Mouse (Mus musculus): ENCODE data around the gene Vsig2. TPM values are rescaled to one million over a fixed set of nuclear protein-coding genes. Genes with fewer than 3 reads are reported as not detected.

Vsig2 gene
- polyA plus RNA-seq, 1 experiment from 2014 or later = 1.1 TPM

DNA sequence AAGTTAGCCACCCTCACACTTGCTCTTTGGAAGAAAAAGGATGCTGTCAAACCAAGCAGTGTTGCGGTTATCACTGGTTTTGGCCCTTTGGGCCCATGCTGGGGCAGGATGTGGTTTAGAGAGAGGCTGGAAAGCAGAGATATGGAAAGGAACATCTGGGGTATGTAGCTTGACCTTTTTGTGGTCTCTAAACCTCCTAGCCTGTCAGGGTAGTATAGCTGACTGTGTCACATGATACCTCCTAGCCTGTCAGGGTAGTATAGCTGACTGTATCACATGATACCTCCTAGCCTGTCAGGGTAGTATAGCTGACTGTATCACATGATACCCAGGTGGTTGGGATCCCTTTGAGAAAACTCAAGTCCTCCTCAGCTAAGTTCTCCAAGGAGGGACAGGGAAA, 15.2 kb downstream of the Vsig2 start:
- Histone ChIP-seq H3K4me1 (ENCODE audit: control insufficient read depth, insufficient read depth, low read length) (0 out of 2 replicates have a peak, but pooled peaks cover 13% of the 10 kb centered on the region), H3K36me3 (ENCODE audit: control insufficient read depth, insufficient read depth, low read length) (no peaks in the 10 kb centered on the region), H3K27me3 (ENCODE audit: control insufficient read depth, insufficient read depth, low read length) (peaks cover 23% of the 10 kb centered on the region), H3K27ac (ENCODE audit: low read depth, low read length) (no peak overlapping the region), H3K4me2 (replicated peaks; ENCODE audit: low read depth, low read length) (no peak overlapping the region), H3K9ac (ENCODE audit: low read depth, low read length) (no peak overlapping the region), H3K4me3 (ENCODE audit: low read length) (no peak overlapping the region), H3K9me3 (ENCODE audit: control insufficient read depth, low read length) (no peaks in the 10 kb centered on the region)
- WGBS = 76% methylated on average over 1 of the region's 1 CpGs
- ATAC-seq (ENCODE audit: low FRiP score, low TSS enrichment) = no peak

DNA sequence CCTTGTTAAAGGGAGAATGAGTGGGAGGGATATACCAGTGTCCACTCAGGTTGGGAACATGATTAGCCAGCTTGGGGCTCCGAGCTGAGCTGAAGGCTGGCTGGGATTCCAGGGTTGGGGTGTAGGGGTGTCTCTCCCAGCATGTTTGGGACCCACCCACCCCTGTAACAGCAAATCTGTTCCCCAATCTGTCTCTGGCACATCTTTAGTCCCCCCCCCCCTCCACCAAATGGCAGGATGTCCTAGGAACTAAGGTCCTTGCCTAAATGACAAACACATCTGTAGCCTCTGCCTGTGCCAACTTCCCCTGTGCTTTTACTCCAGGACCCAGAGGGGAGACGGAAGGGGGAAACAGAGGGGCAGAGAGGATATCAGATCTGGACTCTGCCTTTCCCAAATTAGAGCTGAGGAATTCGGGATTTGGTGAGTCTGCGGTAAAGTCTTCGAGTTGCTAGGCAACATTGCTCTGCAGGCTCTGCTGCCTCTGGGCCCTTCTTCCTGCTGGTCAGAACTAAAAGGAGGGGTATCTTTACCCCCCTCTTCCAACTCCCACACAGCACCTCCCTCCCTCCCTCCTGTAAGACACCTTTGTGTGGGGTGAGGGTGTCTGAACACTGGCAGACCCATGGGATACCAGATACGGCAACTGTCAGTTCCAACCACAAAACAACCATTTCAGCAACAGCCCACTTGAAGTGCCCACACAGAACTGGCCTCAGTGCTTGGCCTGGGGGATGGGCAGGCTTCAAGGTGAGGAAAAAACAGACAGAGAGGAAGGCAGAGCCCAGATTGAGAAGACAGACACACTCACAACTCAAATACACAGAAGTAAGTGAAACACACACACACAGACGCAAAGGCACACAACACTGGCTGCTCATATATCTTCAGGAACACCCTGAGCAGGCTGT, 16.0 kb downstream of the Vsig2 start, which contains the start of gene Siae:
TSS of gene Siae (plus strand) at position 861 of the 911 bp plus-strand sequence.
- WGBS = 21% methylated on average over 7 of the region's 7 CpGs
- Histone ChIP-seq H3K27me3 (ENCODE audit: control insufficient read depth, insufficient read depth, low read length) (peaks cover 23% of the 10 kb centered on the region), H3K4me2 (replicated peaks; ENCODE audit: low read depth, low read length) (no peak within 1 kb of the TSS), H3K27ac (ENCODE audit: low read depth, low read length) (no peak within 1 kb of the TSS), H3K9me3 (ENCODE audit: control insufficient read depth, low read length) (no peaks in the 10 kb centered on the region), H3K9ac (ENCODE audit: low read depth, low read length) (no peak within 1 kb of the TSS), H3K4me3 (ENCODE audit: low read length) (no peak within 1 kb of the TSS), H3K4me1 (ENCODE audit: control insufficient read depth, insufficient read depth, low read length) (0 out of 2 replicates have a peak, but pooled peaks cover 13% of the 10 kb centered on the region), H3K36me3 (ENCODE audit: control insufficient read depth, insufficient read depth, low read length) (no peaks in the 10 kb centered on the region)
- ATAC-seq (ENCODE audit: low FRiP score, low TSS enrichment) = 0 out of 2 replicates have a peak, but pooled peaks have one; percentile 21

DNA sequence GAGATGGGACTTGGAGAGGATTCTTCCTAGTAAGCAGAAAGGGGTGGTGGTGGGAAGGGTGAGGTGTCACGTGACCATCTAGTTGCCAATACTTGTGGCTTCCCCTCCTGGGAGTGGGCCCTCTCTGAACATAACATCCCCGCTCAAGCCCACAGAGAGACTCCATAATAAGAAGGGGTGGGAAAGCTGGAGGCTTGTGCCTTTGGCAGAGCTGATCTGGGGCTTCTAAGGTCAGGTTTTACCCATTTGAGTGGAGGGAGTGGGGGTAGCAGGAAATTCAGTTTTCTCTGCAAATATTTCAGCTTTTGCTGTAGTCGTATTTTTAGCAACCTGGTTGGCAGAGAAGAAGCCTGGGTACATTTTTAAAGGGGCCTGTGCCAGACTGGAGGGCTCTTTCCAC, 17.3 kb downstream of the Vsig2 start:
- H3K27ac ChIP-seq (ENCODE audit: low read depth, low read length) = no peak overlapping the region
- 0 out of 2 replicates have a peak, but pooled peaks cover 13% of the 10 kb centered on the region for H3K4me1 ChIP-seq (ENCODE audit: control insufficient read depth, insufficient read depth, low read length)
- no peak overlapping the region for H3K9ac ChIP-seq (ENCODE audit: low read depth, low read length)
- H3K9me3 ChIP-seq (ENCODE audit: control insufficient read depth, low read length) = no peaks in the 10 kb centered on the region
- H3K27me3 ChIP-seq (ENCODE audit: control insufficient read depth, insufficient read depth, low read length) = peaks cover 11% of the 10 kb centered on the region
- ATAC-seq (ENCODE audit: low FRiP score, low TSS enrichment) = no peak
- no peaks in the 10 kb centered on the region for H3K36me3 ChIP-seq (ENCODE audit: control insufficient read depth, insufficient read depth, low read length)
- H3K4me3 ChIP-seq (ENCODE audit: low read length) = no peak overlapping the region
- WGBS = 81% methylated on average over 3 of the region's 3 CpGs
- no peak overlapping the region for H3K4me2 ChIP-seq (replicated peaks; ENCODE audit: low read depth, low read length)

DNA sequence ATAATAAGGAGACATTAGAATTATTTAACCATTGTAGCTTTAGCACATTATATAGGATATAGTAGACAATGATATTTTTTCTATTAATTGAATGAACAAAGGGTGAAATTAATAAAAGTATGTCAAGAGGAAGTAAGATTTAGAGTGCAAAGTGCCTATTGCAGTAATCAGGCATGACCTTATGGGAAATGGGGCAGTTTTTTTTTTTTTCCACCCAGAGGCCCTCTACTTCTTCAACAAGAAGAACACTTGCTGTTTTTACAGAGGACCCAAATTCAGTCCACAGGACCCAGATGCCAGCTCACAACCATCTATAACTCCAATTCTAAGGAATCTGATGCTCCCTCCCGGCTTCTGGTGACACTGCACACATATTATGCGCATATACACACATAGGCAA, 21.6 kb downstream of the Vsig2 start:
- Histone ChIP-seq H3K9ac (ENCODE audit: low read depth, low read length) (no peak overlapping the region), H3K4me2 (replicated peaks; ENCODE audit: low read depth, low read length) (no peak overlapping the region), H3K9me3 (ENCODE audit: control insufficient read depth, low read length) (no peaks in the 10 kb centered on the region), H3K36me3 (ENCODE audit: control insufficient read depth, insufficient read depth, low read length) (no peaks in the 10 kb centered on the region), H3K4me1 (ENCODE audit: control insufficient read depth, insufficient read depth, low read length) (0 out of 2 replicates have a peak, but pooled peaks cover under 1% of the 10 kb centered on the region), H3K4me3 (ENCODE audit: low read length) (no peak overlapping the region), H3K27ac (ENCODE audit: low read depth, low read length) (no peak overlapping the region), H3K27me3 (ENCODE audit: control insufficient read depth, insufficient read depth, low read length) (no peaks in the 10 kb centered on the region)
- ATAC-seq (ENCODE audit: low FRiP score, low TSS enrichment) = no peak
- WGBS = 88% methylated on average over 2 of the region's 2 CpGs

DNA sequence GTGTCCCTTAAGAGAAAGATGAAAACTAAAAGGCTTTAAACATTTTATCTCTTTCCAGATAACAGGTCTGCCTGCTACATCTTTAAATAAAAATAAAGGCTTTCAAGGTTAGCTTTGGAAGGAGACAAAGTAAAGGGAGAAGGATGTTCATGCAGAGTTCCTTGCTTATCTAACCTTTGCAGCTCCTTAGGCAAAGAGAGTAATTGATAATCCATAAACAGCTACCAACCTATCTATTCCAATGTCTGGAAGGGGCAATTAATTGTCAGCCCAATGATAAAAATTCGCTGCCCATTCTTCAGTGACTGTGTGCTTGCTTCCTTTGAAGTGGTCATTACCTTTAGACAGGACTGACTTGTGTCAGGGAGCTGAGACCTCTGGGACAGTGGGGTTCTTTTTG, 24.8 kb downstream of the Vsig2 start:
- Histone ChIP-seq H3K27ac (ENCODE audit: low read depth, low read length) (no peak overlapping the region), H3K4me2 (replicated peaks; ENCODE audit: low read depth, low read length) (no peak overlapping the region), H3K27me3 (ENCODE audit: control insufficient read depth, insufficient read depth, low read length) (no peaks in the 10 kb centered on the region), H3K9me3 (ENCODE audit: control insufficient read depth, low read length) (no peaks in the 10 kb centered on the region), H3K4me1 (ENCODE audit: control insufficient read depth, insufficient read depth, low read length) (peaks cover 12% of the 10 kb centered on the region), H3K9ac (ENCODE audit: low read depth, low read length) (no peak overlapping the region), H3K4me3 (ENCODE audit: low read length) (no peak overlapping the region), H3K36me3 (ENCODE audit: control insufficient read depth, insufficient read depth, low read length) (no peaks in the 10 kb centered on the region)
- ATAC-seq (ENCODE audit: low FRiP score, low TSS enrichment) = no peak
- WGBS = 53% methylated on average over 1 of the region's 1 CpGs

DNA sequence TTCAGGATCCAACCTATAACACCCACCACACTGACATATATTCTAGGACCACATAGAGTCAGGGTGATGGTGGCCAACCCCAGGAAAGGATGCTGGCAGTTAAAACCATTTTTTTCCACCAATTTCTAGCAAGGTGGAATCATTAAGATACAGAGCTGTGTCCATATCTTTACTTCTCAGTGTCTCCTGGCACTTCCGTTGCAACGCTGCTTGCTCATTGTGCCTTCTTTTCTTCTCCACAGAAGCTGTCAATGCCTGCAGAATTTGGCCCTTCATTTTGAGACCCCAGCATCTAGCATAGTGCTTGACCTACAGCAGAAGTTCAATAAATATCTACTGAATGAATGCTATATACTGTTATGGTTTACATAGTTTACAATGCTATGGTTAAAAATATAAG, 28.0 kb downstream of the Vsig2 start:
- H3K4me2 ChIP-seq (replicated peaks; ENCODE audit: low read depth, low read length) = no peak overlapping the region
- H3K9me3 ChIP-seq (ENCODE audit: control insufficient read depth, low read length) = no peaks in the 10 kb centered on the region
- H3K4me1 ChIP-seq (ENCODE audit: control insufficient read depth, insufficient read depth, low read length) = peaks cover 12% of the 10 kb centered on the region
- no peak for ATAC-seq (ENCODE audit: low FRiP score, low TSS enrichment)
- H3K4me3 ChIP-seq (ENCODE audit: low read length) = no peak overlapping the region
- no peaks in the 10 kb centered on the region for H3K27me3 ChIP-seq (ENCODE audit: control insufficient read depth, insufficient read depth, low read length)
- H3K27ac ChIP-seq (ENCODE audit: low read depth, low read length) = no peak overlapping the region
- 87% methylated on average over 2 of the region's 2 CpGs for WGBS
- no peak overlapping the region for H3K9ac ChIP-seq (ENCODE audit: low read depth, low read length)
- H3K36me3 ChIP-seq (ENCODE audit: control insufficient read depth, insufficient read depth, low read length) = no peaks in the 10 kb centered on the region

DNA sequence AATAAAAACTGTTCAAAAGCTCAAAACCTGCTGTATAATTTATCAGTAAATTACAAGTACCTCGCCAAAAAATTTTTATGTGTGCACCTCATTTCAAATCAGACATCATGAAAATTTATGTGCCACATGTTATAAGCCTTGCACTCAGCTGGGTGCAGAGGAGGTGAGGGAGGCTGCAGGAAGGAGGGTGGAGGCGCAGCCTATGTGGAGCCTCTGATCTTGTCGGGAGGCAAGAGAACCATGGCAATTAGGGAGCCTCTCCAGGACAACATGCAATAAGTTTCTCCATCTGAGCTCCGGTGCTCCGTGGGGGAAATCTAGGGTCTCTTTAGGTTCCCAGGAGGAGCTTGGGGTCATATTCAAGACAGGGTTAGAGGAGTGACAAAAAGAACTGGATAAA, 28.4 kb downstream of the Vsig2 start:
- peak overlapping the region; percentile 39 for H3K4me2 ChIP-seq (replicated peaks; ENCODE audit: low read depth, low read length)
- no peak overlapping the region for H3K4me3 ChIP-seq (ENCODE audit: low read length)
- 24% methylated on average over 5 of the region's 5 CpGs for WGBS
- H3K9me3 ChIP-seq (ENCODE audit: control insufficient read depth, low read length) = no peaks in the 10 kb centered on the region
- no peaks in the 10 kb centered on the region for H3K36me3 ChIP-seq (ENCODE audit: control insufficient read depth, insufficient read depth, low read length)
- H3K27me3 ChIP-seq (ENCODE audit: control insufficient read depth, insufficient read depth, low read length) = no peaks in the 10 kb centered on the region
- no peak for ATAC-seq (ENCODE audit: low FRiP score, low TSS enrichment)
- H3K27ac ChIP-seq (ENCODE audit: low read depth, low read length) = no peak overlapping the region
- peaks cover 12% of the 10 kb centered on the region for H3K4me1 ChIP-seq (ENCODE audit: control insufficient read depth, insufficient read depth, low read length)
- no peak overlapping the region for H3K9ac ChIP-seq (ENCODE audit: low read depth, low read length)

DNA sequence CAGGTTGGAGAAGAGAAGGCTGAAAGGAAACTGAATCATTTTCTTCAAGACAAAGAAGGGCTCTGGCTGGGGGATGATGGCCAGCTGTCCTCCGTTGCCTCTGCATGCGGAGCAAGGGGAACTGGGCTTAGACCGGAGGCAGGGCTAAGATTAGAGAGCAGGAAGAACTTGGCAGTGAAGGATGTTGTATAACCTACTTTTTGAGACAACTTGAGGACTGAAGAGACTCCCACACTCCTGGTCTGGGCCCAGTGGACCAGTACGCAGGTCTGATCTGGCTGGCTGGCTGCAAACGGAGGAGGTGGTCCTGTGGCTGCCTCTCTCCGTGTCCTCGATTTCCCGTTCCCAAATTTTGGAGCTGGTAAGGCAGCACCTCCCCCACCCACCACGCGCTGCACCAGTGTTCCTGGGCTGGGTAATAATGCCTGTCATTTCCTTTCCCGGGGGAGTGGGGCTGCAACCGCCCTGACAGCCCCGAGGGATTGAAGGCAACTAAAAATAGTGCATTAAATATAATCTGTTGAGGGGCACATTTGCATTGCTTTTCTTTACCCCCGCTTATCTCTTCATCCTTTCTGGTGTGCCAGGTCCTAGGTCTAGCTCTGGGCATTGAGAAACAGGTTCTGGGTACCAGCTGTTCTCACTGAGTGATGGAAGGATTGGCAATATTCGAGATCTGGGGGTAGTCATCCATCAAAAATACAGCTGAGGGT, 29.0 kb downstream of the Vsig2 start:
- H3K4me2 ChIP-seq (replicated peaks; ENCODE audit: low read depth, low read length) = peak overlapping the region; percentile 39
- no peaks in the 10 kb centered on the region for H3K9me3 ChIP-seq (ENCODE audit: control insufficient read depth, low read length)
- H3K4me3 ChIP-seq (ENCODE audit: low read length) = no peak overlapping the region
- no peaks in the 10 kb centered on the region for H3K36me3 ChIP-seq (ENCODE audit: control insufficient read depth, insufficient read depth, low read length)
- H3K4me1 ChIP-seq (ENCODE audit: control insufficient read depth, insufficient read depth, low read length) = peaks cover 12% of the 10 kb centered on the region
- ATAC-seq (ENCODE audit: low FRiP score, low TSS enrichment) = peak; percentile 74; the same call in 1 of the 2 replicates
- no peak overlapping the region for H3K9ac ChIP-seq (ENCODE audit: low read depth, low read length)
- 11% methylated on average over 15 of the region's 15 CpGs for WGBS
- no peaks in the 10 kb centered on the region for H3K27me3 ChIP-seq (ENCODE audit: control insufficient read depth, insufficient read depth, low read length)
- no peak overlapping the region for H3K27ac ChIP-seq (ENCODE audit: low read depth, low read length)
